Mouse (Mus musculus): Measurements from ENCODE around the gene Borcs7. TPM values are rescaled to one million over a fixed set of nuclear protein-coding genes. Genes with fewer than 3 reads are reported as not detected.

Gene Borcs7
- polyA plus RNA-seq, 1 experiment from 2014 or later = 15.3 TPM

DNA sequence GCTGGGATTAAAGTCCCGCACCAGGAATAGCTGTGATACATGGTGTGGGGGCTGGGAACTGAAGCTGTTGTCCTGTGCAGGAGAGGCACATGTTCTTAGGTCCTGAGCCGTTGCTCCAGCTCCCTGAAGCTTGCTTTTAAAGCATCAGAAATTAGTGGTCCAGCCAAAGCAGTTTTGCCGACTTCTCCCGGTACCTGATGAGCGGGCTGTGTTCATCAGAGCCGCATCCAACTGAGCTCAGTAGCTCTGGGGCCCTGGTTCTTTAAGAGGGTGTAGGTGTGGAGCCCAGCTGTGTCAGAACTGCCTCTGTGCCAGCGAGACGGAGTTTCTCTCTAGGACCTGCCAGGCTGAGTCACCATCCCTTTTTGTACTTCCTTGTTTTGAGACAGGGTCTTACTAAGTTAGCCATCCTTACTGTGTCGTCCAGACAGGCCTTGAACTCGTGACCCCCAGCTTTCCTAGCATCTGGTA is 9.3 kb downstream of the Borcs7 start:
- Histone ChIP-seq H3K4me1 (ENCODE audit: control insufficient read depth, insufficient read depth, low read length) (0 out of 2 replicates have a peak, but pooled peaks cover 4% of the 10 kb centered on the region), H3K4me2 (ENCODE audit: low read depth, low read length) (no peak overlapping the region), H3K4me3 (replicated peaks; ENCODE audit: low read length) (no peak overlapping the region), H3K27me3 (ENCODE audit: control insufficient read depth, insufficient read depth, low read length) (no peaks in the 10 kb centered on the region), H3K9ac (ENCODE audit: low read length) (no peak overlapping the region), H3K36me3 (ENCODE audit: control insufficient read depth, insufficient read depth, low read length) (no peaks in the 10 kb centered on the region), H3K9me3 (replicated peaks; ENCODE audit: control insufficient read depth, low read length) (no peaks in the 10 kb centered on the region), H3K27ac (ENCODE audit: low read length) (no peak overlapping the region)
- 70% methylated on average over 10 of the region's 10 CpGs for WGBS
- peak; percentile 33; the same call in 1 of the 2 replicates for ATAC-seq (ENCODE audit: insufficient read depth, low FRiP score)

DNA sequence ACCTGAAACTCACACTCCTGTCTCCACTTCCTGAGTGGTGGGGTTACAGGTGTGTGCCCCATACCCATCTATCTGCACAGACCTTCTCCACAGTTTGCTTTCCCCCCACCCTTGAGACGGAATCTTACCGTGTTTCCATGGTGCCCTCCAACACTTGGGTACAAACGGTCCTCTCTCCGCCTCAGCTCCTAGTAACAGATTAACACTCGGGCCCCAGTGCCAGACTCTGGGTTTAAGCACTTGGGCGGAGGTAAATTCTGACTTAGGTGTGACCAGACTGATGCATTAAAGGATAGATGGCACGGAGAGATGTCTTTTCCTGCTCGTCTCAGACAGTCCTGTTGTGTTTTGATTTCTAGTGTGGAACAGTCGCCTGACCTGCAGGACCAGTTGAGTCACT is 11.4 kb downstream of the Borcs7 start:
- WGBS = 69% methylated on average over 9 of the region's 9 CpGs
- H3K4me3 ChIP-seq (replicated peaks; ENCODE audit: low read length) = no peak overlapping the region
- ATAC-seq (ENCODE audit: insufficient read depth, low FRiP score) = no peak

DNA sequence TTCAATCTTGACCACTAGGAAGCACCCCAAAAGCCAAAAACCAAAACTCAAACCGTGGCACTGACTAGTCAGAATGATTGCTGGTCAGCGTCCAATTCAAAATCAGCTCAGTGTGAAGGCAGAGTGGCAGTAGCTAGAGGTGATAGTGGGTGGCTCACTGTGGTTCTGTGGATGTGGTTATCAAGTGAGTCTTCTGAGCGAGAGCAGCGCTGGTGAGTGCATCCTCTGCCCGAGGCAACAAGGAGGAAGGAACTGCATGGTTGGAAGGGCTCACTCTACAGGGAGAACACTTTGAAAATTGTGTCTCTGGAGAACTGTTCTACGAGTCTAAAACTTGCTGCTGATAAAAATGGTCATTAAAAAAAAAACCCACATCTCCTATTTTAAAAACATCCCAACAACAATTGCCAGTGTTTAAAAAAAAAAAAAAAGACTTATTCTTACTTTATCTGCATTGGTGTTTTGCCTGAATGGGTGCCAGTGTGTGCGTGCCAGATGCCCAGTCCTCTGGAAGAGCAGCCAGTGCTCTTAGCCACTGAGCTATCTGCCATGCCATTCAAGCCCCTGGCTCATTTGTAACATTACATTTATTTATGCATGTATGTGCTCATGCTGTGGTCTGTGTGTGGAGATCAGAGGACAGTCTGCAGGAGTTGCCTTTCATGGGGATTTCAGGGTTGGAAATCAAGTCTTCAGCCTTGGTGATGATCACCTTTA is 16.2 kb downstream of the Borcs7 start:
- H3K9me3 ChIP-seq (replicated peaks; ENCODE audit: control insufficient read depth, low read length) = no peaks in the 10 kb centered on the region
- WGBS = 64% methylated on average over 7 of the region's 7 CpGs
- no peaks in the 10 kb centered on the region for H3K27me3 ChIP-seq (ENCODE audit: control insufficient read depth, insufficient read depth, low read length)
- ATAC-seq (ENCODE audit: insufficient read depth, low FRiP score) = no peak
- no peak overlapping the region for H3K9ac ChIP-seq (ENCODE audit: low read length)
- no peak overlapping the region for H3K27ac ChIP-seq (ENCODE audit: low read length)
- peaks cover 10% of the 10 kb centered on the region for H3K4me1 ChIP-seq (ENCODE audit: control insufficient read depth, insufficient read depth, low read length)
- H3K36me3 ChIP-seq (ENCODE audit: control insufficient read depth, insufficient read depth, low read length) = no peaks in the 10 kb centered on the region
- no peak overlapping the region for H3K4me2 ChIP-seq (ENCODE audit: low read depth, low read length)
- no peak overlapping the region for H3K4me3 ChIP-seq (replicated peaks; ENCODE audit: low read length)

More for the DNA sequence above, 11.4 kb downstream of the Borcs7 start:
- 0 out of 2 replicates have a peak, but pooled peaks cover 4% of the 10 kb centered on the region for H3K4me1 ChIP-seq (ENCODE audit: control insufficient read depth, insufficient read depth, low read length)
- no peak overlapping the region for H3K4me2 ChIP-seq (ENCODE audit: low read depth, low read length)
- H3K27me3 ChIP-seq (ENCODE audit: control insufficient read depth, insufficient read depth, low read length) = no peaks in the 10 kb centered on the region
- no peak overlapping the region for H3K9ac ChIP-seq (ENCODE audit: low read length)
- no peaks in the 10 kb centered on the region for H3K9me3 ChIP-seq (replicated peaks; ENCODE audit: control insufficient read depth, low read length)
- no peak overlapping the region for H3K27ac ChIP-seq (ENCODE audit: low read length)
- no peaks in the 10 kb centered on the region for H3K36me3 ChIP-seq (ENCODE audit: control insufficient read depth, insufficient read depth, low read length)

DNA sequence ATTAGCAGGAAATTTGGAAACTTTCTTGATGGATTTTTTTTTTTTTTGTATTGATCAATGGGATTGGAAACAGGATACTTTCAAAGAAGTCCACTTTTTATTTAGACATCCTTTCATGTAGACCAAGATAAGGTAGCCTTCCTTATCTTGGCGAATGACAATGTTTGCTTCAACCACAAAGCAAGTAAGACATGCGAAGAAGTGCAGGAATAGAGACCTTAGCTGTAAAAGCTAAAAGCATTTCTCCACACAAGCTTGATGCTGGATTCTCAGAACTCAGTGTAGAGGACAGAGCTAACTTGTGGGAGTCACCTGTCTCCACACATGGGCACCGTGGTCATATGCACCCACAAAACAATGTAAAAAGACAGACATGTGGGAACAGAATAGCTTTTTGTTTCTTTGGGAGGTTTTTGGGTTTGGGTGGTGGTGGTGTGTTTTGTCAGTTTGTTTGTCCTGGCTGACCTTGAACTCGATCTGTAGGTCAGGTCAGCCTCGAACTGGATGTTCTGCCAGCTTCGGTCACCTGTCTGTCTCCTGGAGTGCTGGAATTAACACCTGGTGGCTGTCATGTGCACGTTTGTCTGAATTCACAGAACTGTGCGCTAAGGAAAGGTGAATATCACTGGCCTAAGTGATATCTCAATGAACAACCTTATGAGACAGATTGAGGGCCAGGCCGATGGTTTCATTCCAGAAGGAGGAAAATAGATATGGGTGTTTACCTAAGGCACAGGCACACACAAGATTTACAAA is 17.0 kb downstream of the Borcs7 start:
- H3K9ac ChIP-seq (ENCODE audit: low read length) = no peak overlapping the region

DNA sequence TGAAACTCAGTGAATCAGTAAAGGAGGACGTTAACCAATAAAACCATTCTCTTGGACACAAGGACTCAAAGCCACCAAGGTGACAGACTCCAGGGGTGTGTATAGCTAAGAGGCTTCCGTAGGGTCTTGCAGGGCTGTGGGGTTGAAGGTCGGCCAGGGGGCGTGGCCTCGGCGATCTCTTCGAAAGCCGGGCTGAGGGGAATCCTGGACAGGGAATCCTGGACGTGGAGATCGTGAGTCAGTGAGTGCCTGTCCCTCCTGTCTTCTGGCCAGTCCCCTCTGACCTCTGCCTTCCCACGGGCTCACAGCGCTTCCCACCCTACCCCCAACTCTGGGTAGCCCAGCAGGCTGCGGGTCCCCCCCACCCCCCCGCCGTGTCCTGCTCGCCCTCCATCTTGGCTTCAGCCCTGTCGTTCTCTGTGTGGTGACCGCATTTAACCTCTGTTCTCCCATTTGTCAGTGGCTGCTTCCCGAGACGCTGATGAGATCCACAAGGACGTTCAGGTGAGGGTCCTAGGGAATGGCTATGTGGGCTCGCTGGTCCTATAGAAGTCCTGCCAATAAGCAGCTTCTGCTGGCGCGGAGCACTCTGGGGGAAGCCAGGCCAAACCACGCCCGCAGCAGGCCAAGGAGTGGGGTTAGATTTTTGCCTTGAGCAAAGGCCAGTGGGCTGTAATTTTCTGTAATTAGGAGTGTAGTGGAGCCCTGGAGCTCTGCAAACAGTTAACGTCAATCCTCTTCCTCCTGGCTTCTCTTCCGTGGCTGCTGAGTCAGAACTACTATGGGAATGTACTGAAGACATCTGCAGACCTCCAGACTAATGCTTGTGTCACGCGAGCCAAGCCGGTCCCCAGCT is 17.8 kb downstream of the Borcs7 start, which contains the start of gene As3mt:
Gene As3mt, plus strand, starts transcription at position 163 of the 856 bp plus-strand sequence.
- Histone ChIP-seq H3K4me2 (ENCODE audit: low read depth, low read length) (peak within 1 kb of the TSS; percentile 73), H3K27me3 (ENCODE audit: control insufficient read depth, insufficient read depth, low read length) (no peaks in the 10 kb centered on the region), H3K4me3 (replicated peaks; ENCODE audit: low read length) (peak within 1 kb of the TSS; percentile 49), H3K9me3 (replicated peaks; ENCODE audit: control insufficient read depth, low read length) (no peaks in the 10 kb centered on the region), H3K27ac (ENCODE audit: low read length) (peak within 1 kb of the TSS; percentile 55), H3K4me1 (ENCODE audit: control insufficient read depth, insufficient read depth, low read length) (peaks cover 10% of the 10 kb centered on the region), H3K9ac (ENCODE audit: low read length) (peak within 1 kb of the TSS; percentile 71), H3K36me3 (ENCODE audit: control insufficient read depth, insufficient read depth, low read length) (no peaks in the 10 kb centered on the region)
- 6% methylated on average over 31 of the region's 31 CpGs for WGBS
- ATAC-seq (ENCODE audit: insufficient read depth, low FRiP score) = peak; percentile 77

More for the DNA sequence above, 17.0 kb downstream of the Borcs7 start:
- no peak; the same call in 1 of the 2 replicates for ATAC-seq (ENCODE audit: insufficient read depth, low FRiP score)
- Histone ChIP-seq H3K9me3 (replicated peaks; ENCODE audit: control insufficient read depth, low read length) (no peaks in the 10 kb centered on the region), H3K4me1 (ENCODE audit: control insufficient read depth, insufficient read depth, low read length) (peaks cover 10% of the 10 kb centered on the region), H3K27ac (ENCODE audit: low read length) (peak overlapping the region; percentile 55; the same call in 1 of the 2 replicates), H3K27me3 (ENCODE audit: control insufficient read depth, insufficient read depth, low read length) (no peaks in the 10 kb centered on the region), H3K4me2 (ENCODE audit: low read depth, low read length) (peak overlapping the region; percentile 73), H3K4me3 (replicated peaks; ENCODE audit: low read length) (peak overlapping the region; percentile 49), H3K36me3 (ENCODE audit: control insufficient read depth, insufficient read depth, low read length) (no peaks in the 10 kb centered on the region)
- 53% methylated on average over 9 of the region's 9 CpGs for WGBS

DNA sequence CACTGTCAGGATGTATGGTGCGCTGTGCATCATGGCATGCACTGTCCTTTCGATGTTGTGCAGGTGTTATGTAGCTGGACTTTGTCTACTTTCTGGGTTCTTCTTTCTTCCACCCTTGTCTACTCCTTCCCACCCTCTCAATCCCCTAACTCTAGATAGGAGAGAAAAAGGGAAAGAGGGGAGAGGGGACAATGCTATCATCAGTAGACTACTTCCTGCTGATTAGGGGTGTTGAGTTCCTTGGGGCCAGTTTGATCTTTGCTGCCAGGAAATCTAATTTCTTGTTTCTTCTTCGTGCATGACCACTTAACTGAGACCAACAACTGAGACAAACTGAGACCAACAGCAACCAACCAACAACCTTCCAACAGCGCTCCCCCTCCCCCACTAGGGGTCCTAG is 20.9 kb downstream of the Borcs7 start:
- H3K4me2 ChIP-seq (ENCODE audit: low read depth, low read length) = no peak overlapping the region
- no peak for ATAC-seq (ENCODE audit: insufficient read depth, low FRiP score)
- WGBS = 87% methylated on average over 4 of the region's 4 CpGs

DNA sequence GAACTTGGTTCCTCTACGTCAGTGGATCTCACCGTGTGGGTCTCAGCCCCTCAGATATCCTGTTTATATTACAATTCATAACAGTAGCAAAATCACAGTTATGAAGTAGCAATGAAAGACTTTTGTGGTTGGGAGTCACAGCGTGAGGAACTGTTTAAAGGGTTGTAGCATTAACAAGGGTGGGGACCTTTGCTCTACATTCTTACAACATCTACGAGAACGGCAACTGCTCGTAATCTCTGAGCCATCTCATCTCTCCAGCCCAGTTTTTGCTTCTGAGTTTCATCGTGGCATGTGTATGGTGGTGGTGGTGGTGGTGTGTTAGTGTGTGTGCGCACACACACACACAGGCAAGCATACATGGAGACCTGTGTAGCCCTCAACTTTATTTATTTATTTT is 24.5 kb downstream of the Borcs7 start:
- Histone ChIP-seq H3K9ac (ENCODE audit: low read length) (no peak overlapping the region), H3K27ac (ENCODE audit: low read length) (no peak overlapping the region)
- 77% methylated on average over 8 of the region's 8 CpGs for WGBS

More for the DNA sequence above, 20.9 kb downstream of the Borcs7 start:
- H3K36me3 ChIP-seq (ENCODE audit: control insufficient read depth, insufficient read depth, low read length) = no peaks in the 10 kb centered on the region
- no peaks in the 10 kb centered on the region for H3K9me3 ChIP-seq (replicated peaks; ENCODE audit: control insufficient read depth, low read length)
- peaks cover 10% of the 10 kb centered on the region for H3K4me1 ChIP-seq (ENCODE audit: control insufficient read depth, insufficient read depth, low read length)
- no peak overlapping the region for H3K9ac ChIP-seq (ENCODE audit: low read length)
- no peaks in the 10 kb centered on the region for H3K27me3 ChIP-seq (ENCODE audit: control insufficient read depth, insufficient read depth, low read length)
- no peak overlapping the region for H3K4me3 ChIP-seq (replicated peaks; ENCODE audit: low read length)
- no peak overlapping the region for H3K27ac ChIP-seq (ENCODE audit: low read length)

DNA sequence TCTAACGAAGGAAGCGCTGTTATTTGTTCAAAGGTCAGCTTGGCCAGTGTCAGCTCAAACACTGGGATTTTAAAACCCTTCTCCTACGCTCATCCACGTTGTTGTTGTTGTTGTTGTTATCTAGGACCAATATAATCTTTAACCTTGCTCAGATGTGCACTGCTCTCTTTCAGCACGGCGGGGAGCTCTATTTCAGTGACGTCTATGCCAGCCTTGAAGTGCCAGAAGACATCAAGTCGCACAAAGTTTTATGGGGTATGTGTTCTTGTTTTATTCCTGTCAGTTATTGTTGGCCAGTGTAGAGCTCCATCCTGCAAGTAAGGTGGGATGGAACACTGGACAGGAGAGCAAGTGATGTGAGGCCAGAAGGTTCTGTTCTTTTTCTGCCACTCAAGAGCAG is 25.3 kb downstream of the Borcs7 start:
- H3K9ac ChIP-seq (ENCODE audit: low read length) = no peak overlapping the region
- peaks cover 6% of the 10 kb centered on the region; the same call in 1 of the 2 replicates for H3K36me3 ChIP-seq (ENCODE audit: control insufficient read depth, insufficient read depth, low read length)
- no peak overlapping the region for H3K4me2 ChIP-seq (ENCODE audit: low read depth, low read length)
- 89% methylated on average over 8 of the region's 8 CpGs for WGBS
- no peaks in the 10 kb centered on the region for H3K4me1 ChIP-seq (ENCODE audit: control insufficient read depth, insufficient read depth, low read length)
- no peak overlapping the region for H3K27ac ChIP-seq (ENCODE audit: low read length)
- 0 out of 2 replicates have a peak, but pooled peaks cover 5% of the 10 kb centered on the region for H3K9me3 ChIP-seq (replicated peaks; ENCODE audit: control insufficient read depth, low read length)
- H3K27me3 ChIP-seq (ENCODE audit: control insufficient read depth, insufficient read depth, low read length) = no peaks in the 10 kb centered on the region
- no peak for ATAC-seq (ENCODE audit: insufficient read depth, low FRiP score)
- H3K4me3 ChIP-seq (replicated peaks; ENCODE audit: low read length) = no peak overlapping the region

More for the DNA sequence above, 24.5 kb downstream of the Borcs7 start:
- no peak for ATAC-seq (ENCODE audit: insufficient read depth, low FRiP score)
- no peaks in the 10 kb centered on the region for H3K4me1 ChIP-seq (ENCODE audit: control insufficient read depth, insufficient read depth, low read length)
- peaks cover 6% of the 10 kb centered on the region; the same call in 1 of the 2 replicates for H3K36me3 ChIP-seq (ENCODE audit: control insufficient read depth, insufficient read depth, low read length)
- no peaks in the 10 kb centered on the region for H3K27me3 ChIP-seq (ENCODE audit: control insufficient read depth, insufficient read depth, low read length)
- H3K9me3 ChIP-seq (replicated peaks; ENCODE audit: control insufficient read depth, low read length) = 0 out of 2 replicates have a peak, but pooled peaks cover 5% of the 10 kb centered on the region
- H3K4me2 ChIP-seq (ENCODE audit: low read depth, low read length) = no peak overlapping the region
- no peak overlapping the region for H3K4me3 ChIP-seq (replicated peaks; ENCODE audit: low read length)
